Mouse (Mus musculus) intestine, embryonic 14.5 days (tissue): ENCODE data around the gene Erg28. TPM values are rescaled to one million over a fixed set of nuclear protein-coding genes. Genes with fewer than 3 reads are reported as not detected.
A peak's percentile ranks its signal among the peaks of the same experiment; 100 is the strongest.

Experiments
- ATAC-seq: fragments of 200-750 bp; cut with Nextera tagmentation; replicated peaks from 2 replicates; pipeline ENCODE4 v1.8.0; 2017; ENCODE audit warnings: low read depth, moderate number of reproducible peaks, moderate TSS enrichment, moderate library complexity; ENCODE audit not compliant: low FRiP score, low TSS enrichment
- DNase-seq: peaks from one replicate; pipeline ENCODE4 v3.0.0-alpha.2; 2018; ENCODE audit warnings: low spot score
- H3K27ac ChIP-seq: fragments of 300-500 bp; sonication (generic); 2 replicates; pipeline ENCODE4 v1.5.1; 2014; ENCODE audit warnings: low read depth, mild to moderate bottlenecking, control low read depth
- H3K27me3 ChIP-seq: fragments of 300-500 bp; sonication (generic); replicated peaks from 2 replicates; pipeline ENCODE4 v1.6.1; 2014; ENCODE audit warnings: low read length, control low read depth; ENCODE audit not compliant: control insufficient read depth, insufficient read depth
- H3K36me3 ChIP-seq: fragments of 300-500 bp; sonication (generic); 2 replicates; pipeline ENCODE4 v1.6.1; 2014; ENCODE audit warnings: low read length, control low read depth; ENCODE audit not compliant: control insufficient read depth, insufficient read depth
- H3K4me1 ChIP-seq: fragments of 300-500 bp; sonication (generic); replicated peaks from 2 replicates; pipeline ENCODE4 v1.6.1; 2014; ENCODE audit warnings: low read length, control low read depth, mixed read lengths; ENCODE audit not compliant: control insufficient read depth, insufficient read depth
- H3K4me2 ChIP-seq: fragments of 300-500 bp; sonication (generic); 2 replicates; pipeline ENCODE4 v1.6.1; 2014; ENCODE audit warnings: low read length
- H3K4me3 ChIP-seq: fragments of 300-500 bp; sonication (generic); 2 replicates; pipeline ENCODE4 v1.5.1; 2014; ENCODE audit warnings: low read depth, low read length, control low read depth, mixed read lengths
- H3K9ac ChIP-seq: fragments of 300-500 bp; sonication (generic); 2 replicates; pipeline ENCODE4 v1.6.1; 2014; ENCODE audit warnings: mild to moderate bottlenecking, low read length
- H3K9me3 ChIP-seq: fragments of 300-500 bp; sonication (generic); 2 replicates; pipeline ENCODE4 v1.6.1; 2016; ENCODE audit warnings: low read length, control low read depth; ENCODE audit not compliant: control insufficient read depth
- WGBS: fragments of 180-500 bp; shearing (Covaris S2); extraction: QIAGEN DNeasy Blood & Tissue Kit; methylation state at CpG from one replicate; pipeline ENCODE4 v1.1.7; 2014; 5-methylcytosine and 5-hydroxymethylcytosine counted together
- polyA plus RNA-seq: library from polyadenylated mRNA; unstranded; fragments of >200 nt; fragmentation: Nextera tagmentation; extraction: Ambion mirVana; gene quantifications from 2 replicates; pipeline ENCODE4 v1.2.1, GENCODE M21; 2014

Erg28 gene
- polyA plus RNA-seq, 1 experiment from 2014 or later: 134 TPM

GRCm38 (mm10) chr12:85857300-85857699 is 33.0 kb upstream of the Erg28 start:
- ATAC-seq: no peak
- Histone ChIP-seq H3K4me3 (no peak overlapping the region), H3K27ac (no peak overlapping the region), H3K4me2 (no peak overlapping the region), H3K27me3 (no peaks in the 10 kb centered on the region), H3K36me3 (no peaks in the 10 kb centered on the region), H3K4me1 (no peaks in the 10 kb centered on the region; the same call in 1 of the 2 replicates), H3K9ac (no peak overlapping the region), H3K9me3 (no peaks in the 10 kb centered on the region)
- 90% methylated on average over 7 of the region's 7 CpGs for WGBS
- DNase-seq: no peak

- Histone ChIP-seq H3K36me3 (peaks cover 5% of the 10 kb centered on the region; the same call in 1 of the 2 replicates), H3K9ac (no peak overlapping the region)
- no peak for ATAC-seq
These were observed 29.9 kb upstream of the Erg28 start for GRCm38 (mm10) chr12:85854271-85854670.

GRCm38 (mm10) chr12:85853836-85854235 is 29.5 kb upstream of the Erg28 start:
- ATAC-seq: no peak
- no peak overlapping the region for H3K4me3 ChIP-seq
- no peak overlapping the region for H3K27ac ChIP-seq
- WGBS: 80% methylated on average over 4 of the region's 4 CpGs
- no peaks in the 10 kb centered on the region; the same call in 1 of the 2 replicates for H3K4me1 ChIP-seq
- H3K9me3 ChIP-seq: no peaks in the 10 kb centered on the region
- no peak overlapping the region for H3K9ac ChIP-seq
- H3K36me3 ChIP-seq: peaks cover 5% of the 10 kb centered on the region; the same call in 1 of the 2 replicates
- H3K27me3 ChIP-seq: no peaks in the 10 kb centered on the region
- no peak for DNase-seq
- H3K4me2 ChIP-seq: no peak overlapping the region

More at GRCm38 (mm10) chr12:85854271-85854670, 29.9 kb upstream of the Erg28 start:
- H3K9me3 ChIP-seq: no peaks in the 10 kb centered on the region
- H3K27ac ChIP-seq: no peak overlapping the region
- H3K4me2 ChIP-seq: no peak overlapping the region
- H3K27me3 ChIP-seq: no peaks in the 10 kb centered on the region
- H3K4me1 ChIP-seq: no peaks in the 10 kb centered on the region; the same call in 1 of the 2 replicates
- DNase-seq: no peak
- WGBS: 64% methylated on average over 1 of the region's 1 CpGs
- no peak overlapping the region for H3K4me3 ChIP-seq

- H3K9ac ChIP-seq: no peak overlapping the region
- H3K4me3 ChIP-seq: no peak overlapping the region
- no peak overlapping the region for H3K4me2 ChIP-seq
- WGBS: 85% methylated on average over 8 of the region's 8 CpGs
- ATAC-seq: no peak
- no peaks in the 10 kb centered on the region for H3K9me3 ChIP-seq
- no peak overlapping the region for H3K27ac ChIP-seq
- no peaks in the 10 kb centered on the region; the same call in 1 of the 2 replicates for H3K4me1 ChIP-seq
- no peaks in the 10 kb centered on the region for H3K27me3 ChIP-seq
- H3K36me3 ChIP-seq: peaks cover 5% of the 10 kb centered on the region; the same call in 1 of the 2 replicates
- DNase-seq: no peak
These were observed 26.3 kb upstream of the Erg28 start for GRCm38 (mm10) chr12:85850661-85851060.

- peaks cover 20% of the 10 kb centered on the region for H3K36me3 ChIP-seq
- 61% methylated on average over 7 of the region's 7 CpGs for WGBS
- H3K27ac ChIP-seq: no peak overlapping the region
- ATAC-seq: peak; percentile 90
- peak; percentile 63 for DNase-seq
- no peaks in the 10 kb centered on the region for H3K9me3 ChIP-seq
- H3K27me3 ChIP-seq: no peaks in the 10 kb centered on the region
- no peaks in the 10 kb centered on the region; the same call in 1 of the 2 replicates for H3K4me1 ChIP-seq
- H3K4me3 ChIP-seq: no peak overlapping the region
- no peak overlapping the region for H3K9ac ChIP-seq
- H3K4me2 ChIP-seq: no peak overlapping the region
These were observed 24.0 kb upstream of the Erg28 start for GRCm38 (mm10) chr12:85848164-85848958.

- no peak for ATAC-seq
- no peaks in the 10 kb centered on the region for H3K4me1 ChIP-seq
- peaks cover 7% of the 10 kb centered on the region; the same call in 1 of the 2 replicates for H3K36me3 ChIP-seq
- H3K4me3 ChIP-seq: no peak overlapping the region
- WGBS: 91% methylated on average over 12 of the region's 12 CpGs
- no peak overlapping the region for H3K4me2 ChIP-seq
- no peaks in the 10 kb centered on the region for H3K27me3 ChIP-seq
- H3K9me3 ChIP-seq: no peaks in the 10 kb centered on the region
- no peak overlapping the region for H3K27ac ChIP-seq
- no peak for DNase-seq
- no peak overlapping the region for H3K9ac ChIP-seq
These were observed 15.1 kb upstream of the Erg28 start for GRCm38 (mm10) chr12:85839371-85840000.

GRCm38 (mm10) chr12:85837765-85838164 is 13.4 kb upstream of the Erg28 start:
- 93% methylated on average over 2 of the region's 2 CpGs for WGBS
- Histone ChIP-seq H3K4me1 (no peaks in the 10 kb centered on the region), H3K4me3 (no peak overlapping the region), H3K27me3 (no peaks in the 10 kb centered on the region), H3K9ac (no peak overlapping the region), H3K4me2 (no peak overlapping the region), H3K27ac (no peak overlapping the region), H3K36me3 (peaks cover 10% of the 10 kb centered on the region), H3K9me3 (no peaks in the 10 kb centered on the region)
- DNase-seq: no peak
- no peak for ATAC-seq

- H3K4me1 ChIP-seq: no peaks in the 10 kb centered on the region
- DNase-seq (no peak), ATAC-seq (no peak)
- no peaks in the 10 kb centered on the region for H3K9me3 ChIP-seq
- no peak overlapping the region for H3K9ac ChIP-seq
- H3K4me3 ChIP-seq: no peak overlapping the region
- 90% methylated on average over 2 of the region's 2 CpGs for WGBS
- H3K27ac ChIP-seq: no peak overlapping the region
- H3K4me2 ChIP-seq: no peak overlapping the region
- no peaks in the 10 kb centered on the region for H3K27me3 ChIP-seq
- peaks cover 26% of the 10 kb centered on the region for H3K36me3 ChIP-seq
These were observed 10.2 kb upstream of the Erg28 start for GRCm38 (mm10) chr12:85834543-85834942.
